Mouse (Mus musculus): ENCODE data around the gene Stil. TPM values are rescaled to one million over a fixed set of nuclear protein-coding genes. Genes with fewer than 3 reads are reported as not detected.
A peak's percentile ranks its signal among the peaks of the same experiment; 100 is the strongest.

The Stil gene
- polyA plus RNA-seq, 1 experiment from 2014 or later: 12.3 TPM

DNA sequence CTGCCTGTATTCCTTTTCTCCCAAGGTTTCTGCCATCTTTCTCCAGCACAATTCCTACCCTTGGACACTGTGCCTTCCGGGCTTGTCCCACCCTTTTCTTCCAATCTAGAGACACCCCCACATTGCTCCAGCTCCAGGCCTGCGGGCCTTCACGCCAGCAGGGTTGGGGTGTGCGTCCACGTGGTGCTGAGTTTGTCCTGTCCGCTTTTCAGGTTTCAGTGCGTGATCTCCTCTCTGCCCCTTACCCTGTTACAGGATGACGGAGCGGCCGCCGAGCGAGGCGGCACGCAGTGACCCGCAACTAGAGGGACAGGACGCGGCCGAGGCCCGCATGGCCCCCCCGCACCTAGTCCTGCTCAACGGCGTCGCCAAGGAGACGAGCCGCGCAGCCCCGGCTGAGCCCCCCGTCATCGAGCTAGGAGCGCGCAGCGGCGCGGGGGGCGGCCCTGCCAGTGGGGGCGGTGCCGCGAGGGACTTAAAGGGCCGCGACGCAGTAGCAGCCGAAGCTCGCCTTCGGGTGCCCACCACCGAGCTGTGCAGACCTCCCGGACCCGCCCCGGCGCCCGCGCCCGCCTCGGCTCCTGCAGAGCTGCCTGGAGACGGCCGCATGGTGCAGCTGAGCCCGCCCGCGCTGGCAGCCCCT, 63.0 kb downstream of the Stil start:
- under 1% methylated on average over 58 of the region's 58 CpGs for WGBS
- H3K27me3 ChIP-seq: peaks cover 94% of the 10 kb centered on the region
- H3K9ac ChIP-seq: peak overlapping the region; percentile 55
- peaks cover 11% of the 10 kb centered on the region for H3K4me1 ChIP-seq
- no peak overlapping the region for H3K27ac ChIP-seq
- peak; percentile 87 for ATAC-seq (ENCODE audit: low FRiP score)
- peak overlapping the region; percentile 50 for H3K4me3 ChIP-seq
- peak overlapping the region; percentile 97 for H3K4me2 ChIP-seq (replicated peaks)
- no peaks in the 10 kb centered on the region for H3K9me3 ChIP-seq (replicated peaks)
- no peaks in the 10 kb centered on the region for H3K36me3 ChIP-seq

DNA sequence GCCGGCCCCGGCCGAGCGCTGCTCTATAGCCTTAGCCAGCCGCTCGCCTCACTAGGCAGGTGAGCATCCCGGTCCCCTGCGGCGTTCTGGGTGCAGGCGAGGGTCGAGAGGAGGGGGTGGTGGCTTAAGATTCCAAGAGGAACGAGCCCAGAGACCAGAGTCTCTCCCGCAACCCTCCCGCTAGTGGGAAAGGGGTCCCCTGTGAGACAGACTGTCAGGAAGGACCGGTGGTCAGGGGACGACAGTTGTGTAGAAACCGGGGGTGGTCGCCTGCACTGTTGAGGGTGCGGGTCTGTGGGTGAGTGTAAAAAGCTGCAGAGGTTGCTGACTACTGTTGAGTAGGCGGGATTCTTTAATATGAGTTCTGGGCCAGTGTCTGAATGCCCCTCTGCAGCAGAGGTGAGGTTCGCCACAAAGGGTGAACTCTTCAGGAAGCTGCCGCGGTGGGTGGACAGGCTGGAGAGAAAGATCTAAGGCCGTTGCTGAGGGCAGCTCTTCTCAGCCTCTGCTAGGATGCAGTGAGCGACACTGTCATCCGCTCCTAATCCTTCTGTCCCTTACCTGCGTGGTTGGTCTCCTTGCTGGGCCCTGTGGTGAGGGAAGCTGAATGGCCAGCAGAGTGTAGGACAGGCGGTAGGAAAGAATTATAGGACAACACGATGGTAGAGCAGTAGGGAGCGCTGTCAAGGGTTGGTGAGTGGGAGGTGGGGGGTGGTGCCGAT, 63.7 kb downstream of the Stil start:
- Histone ChIP-seq H3K9me3 (replicated peaks) (no peaks in the 10 kb centered on the region), H3K27ac (no peak overlapping the region), H3K36me3 (no peaks in the 10 kb centered on the region), H3K4me3 (peak overlapping the region; percentile 50), H3K9ac (peak overlapping the region; percentile 55), H3K27me3 (peaks cover 99% of the 10 kb centered on the region), H3K4me1 (peaks cover 11% of the 10 kb centered on the region), H3K4me2 (replicated peaks) (peak overlapping the region; percentile 97)
- WGBS: 3% methylated on average over 31 of the region's 31 CpGs
- peak; percentile 27 for ATAC-seq (ENCODE audit: low FRiP score)

- peaks cover 38% of the 10 kb centered on the region for H3K27me3 ChIP-seq
These were observed 71.7 kb downstream of the Stil start for GRCm38 (mm10) chr4:115071668-115072067.

DNA sequence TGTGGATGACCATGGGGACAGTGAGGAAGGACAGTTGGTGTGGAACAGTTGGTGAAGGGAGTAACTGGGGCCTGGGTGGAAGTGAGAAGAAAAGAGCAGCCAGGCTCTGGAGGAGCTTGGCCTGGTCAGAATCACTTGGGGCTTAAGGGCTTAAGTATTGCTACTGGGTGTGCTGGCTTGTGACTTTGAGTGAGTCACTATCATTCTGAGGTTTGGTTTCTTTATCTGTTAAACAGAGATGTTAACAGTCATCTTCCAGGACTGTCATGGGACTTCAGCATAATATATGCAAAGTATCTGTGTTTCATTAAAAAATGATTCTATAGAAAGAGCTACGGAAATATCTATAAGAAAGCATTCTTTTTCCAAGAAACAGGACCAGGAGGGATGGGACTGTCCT, 74.8 kb downstream of the Stil start:
- H3K9me3 ChIP-seq (replicated peaks): no peaks in the 10 kb centered on the region
- 79% methylated on average over 1 of the region's 1 CpGs for WGBS
- H3K27me3 ChIP-seq: peaks cover 13% of the 10 kb centered on the region; the same call in 1 of the 2 replicates
- peaks cover 16% of the 10 kb centered on the region for H3K4me1 ChIP-seq
- no peaks in the 10 kb centered on the region for H3K36me3 ChIP-seq
- H3K9ac ChIP-seq: no peak overlapping the region
- ATAC-seq (ENCODE audit: low FRiP score): no peak
- H3K4me3 ChIP-seq: no peak overlapping the region
- H3K27ac ChIP-seq: no peak overlapping the region
- H3K4me2 ChIP-seq (replicated peaks): no peak overlapping the region

More at GRCm38 (mm10) chr4:115071668-115072067, 71.7 kb downstream of the Stil start:
- H3K9ac ChIP-seq: no peak overlapping the region
- WGBS: 38% methylated on average over 1 of the region's 1 CpGs
- H3K9me3 ChIP-seq (replicated peaks): no peaks in the 10 kb centered on the region
- no peak overlapping the region for H3K4me3 ChIP-seq
- H3K36me3 ChIP-seq: no peaks in the 10 kb centered on the region
- H3K4me1 ChIP-seq: no peaks in the 10 kb centered on the region
- ATAC-seq (ENCODE audit: low FRiP score): no peak
- H3K27ac ChIP-seq: no peak overlapping the region
- H3K4me2 ChIP-seq (replicated peaks): no peak overlapping the region

GRCm38 (mm10) chr4:115075204-115075915, 75.4 kb downstream of the Stil start:
- no peak for ATAC-seq (ENCODE audit: low FRiP score)
- WGBS: 54% methylated on average over 3 of the region's 3 CpGs

DNA sequence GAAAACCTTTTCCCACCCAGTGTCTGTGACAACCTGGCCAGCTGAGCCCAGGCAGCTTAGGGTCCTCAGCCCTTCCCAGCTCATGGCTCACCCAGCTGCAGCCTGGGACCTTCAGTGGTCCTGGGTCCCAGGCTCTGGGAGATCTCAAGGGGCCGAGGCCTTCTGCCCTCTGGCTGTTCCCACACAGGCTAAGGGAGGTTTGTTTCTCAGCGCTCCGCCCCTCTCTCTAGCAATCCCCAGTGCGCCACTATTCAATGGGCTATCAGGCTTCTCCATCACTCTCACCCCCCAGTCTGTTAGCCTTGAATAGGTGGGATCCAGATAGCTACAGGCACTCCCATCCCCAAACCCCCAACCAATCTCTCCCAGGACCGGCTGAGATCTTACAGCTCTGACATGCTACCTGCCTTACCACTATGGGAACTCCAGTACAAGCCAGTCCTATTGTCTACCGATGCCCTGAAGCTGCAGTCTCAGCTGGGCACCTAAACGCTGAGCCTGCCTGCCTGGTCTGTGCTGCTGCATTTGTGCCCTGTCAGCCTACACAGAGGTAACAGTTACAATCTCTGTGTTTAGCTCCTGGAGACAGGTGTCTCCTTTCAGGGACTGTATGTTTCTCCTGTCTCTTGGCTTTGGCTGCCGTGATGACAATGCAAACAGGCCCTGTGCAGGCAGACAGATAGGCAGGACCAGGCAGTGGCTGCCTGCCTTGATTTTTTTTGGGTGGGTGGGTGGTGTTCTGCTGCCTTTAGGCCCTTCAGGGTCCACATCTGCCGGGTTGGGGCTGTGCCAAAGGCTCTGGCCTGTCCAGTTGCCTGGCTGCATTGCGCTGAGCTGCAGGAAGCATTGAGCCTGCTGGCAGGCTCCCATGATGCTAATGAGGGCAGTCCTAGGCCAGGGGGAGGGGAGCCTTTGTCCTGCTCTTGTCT, 79.2 kb downstream of the Stil start:
- Histone ChIP-seq H3K9ac (peak overlapping the region; percentile 40; the same call in 1 of the 2 replicates), H3K9me3 (replicated peaks) (no peaks in the 10 kb centered on the region), H3K36me3 (no peaks in the 10 kb centered on the region), H3K4me1 (peaks cover 20% of the 10 kb centered on the region), H3K27me3 (peaks cover 26% of the 10 kb centered on the region; the same call in 1 of the 2 replicates), H3K4me2 (replicated peaks) (no peak overlapping the region; the same call in 1 of the 2 replicates), H3K4me3 (no peak overlapping the region), H3K27ac (peak overlapping the region; percentile 80)
- WGBS: 16% methylated on average over 10 of the region's 10 CpGs
- peak; percentile 93 for ATAC-seq (ENCODE audit: low FRiP score)

More at GRCm38 (mm10) chr4:115075204-115075915, 75.4 kb downstream of the Stil start:
- Histone ChIP-seq H3K4me1 (peaks cover 20% of the 10 kb centered on the region), H3K27me3 (peaks cover 10% of the 10 kb centered on the region; the same call in 1 of the 2 replicates), H3K36me3 (no peaks in the 10 kb centered on the region), H3K9me3 (replicated peaks) (no peaks in the 10 kb centered on the region), H3K9ac (no peak overlapping the region), H3K4me3 (no peak overlapping the region), H3K27ac (no peak overlapping the region), H3K4me2 (replicated peaks) (no peak overlapping the region)

- Histone ChIP-seq H3K9me3 (replicated peaks) (no peaks in the 10 kb centered on the region), H3K36me3 (no peaks in the 10 kb centered on the region), H3K9ac (no peak overlapping the region), H3K4me3 (no peak overlapping the region), H3K4me1 (peaks cover 20% of the 10 kb centered on the region), H3K27ac (no peak overlapping the region), H3K4me2 (replicated peaks) (0 out of 2 replicates have a peak overlapping the region, but pooled peaks have one; percentile 2), H3K27me3 (peaks cover 28% of the 10 kb centered on the region; the same call in 1 of the 2 replicates)
- peak; percentile 15 for ATAC-seq (ENCODE audit: low FRiP score)
- 5% methylated on average over 5 of the region's 5 CpGs for WGBS
These were observed 79.9 kb downstream of the Stil start for GRCm38 (mm10) chr4:115079821-115080349.

DNA sequence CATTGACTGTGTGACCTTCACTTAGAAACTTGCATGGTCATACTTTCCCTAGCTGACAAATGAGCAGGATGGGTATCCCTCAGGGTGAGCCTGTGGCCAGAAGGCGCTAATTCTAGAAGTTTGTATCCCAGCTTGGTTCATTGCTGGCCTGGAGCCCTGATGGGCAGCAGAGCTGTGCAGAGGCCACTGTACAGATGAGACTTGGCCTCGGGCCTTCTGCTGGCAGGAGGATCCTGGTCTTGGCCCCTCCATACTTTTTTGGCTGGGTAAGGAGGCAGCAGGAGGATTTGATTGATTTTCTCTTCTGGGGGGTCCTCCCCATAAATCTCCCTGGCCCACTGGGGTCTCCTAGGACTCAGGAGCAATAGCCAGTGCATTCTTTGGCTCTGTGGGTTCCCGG, 83.1 kb downstream of the Stil start:
- peaks cover 20% of the 10 kb centered on the region for H3K4me1 ChIP-seq
- H3K36me3 ChIP-seq: no peaks in the 10 kb centered on the region
- no peak overlapping the region for H3K4me3 ChIP-seq
- H3K27me3 ChIP-seq: peaks cover 42% of the 10 kb centered on the region
- H3K9ac ChIP-seq: no peak overlapping the region
- H3K27ac ChIP-seq: no peak overlapping the region
- no peak for ATAC-seq (ENCODE audit: low FRiP score)
- no peak overlapping the region for H3K4me2 ChIP-seq (replicated peaks)
- no peaks in the 10 kb centered on the region for H3K9me3 ChIP-seq (replicated peaks)
- 73% methylated on average over 3 of the region's 3 CpGs for WGBS

DNA sequence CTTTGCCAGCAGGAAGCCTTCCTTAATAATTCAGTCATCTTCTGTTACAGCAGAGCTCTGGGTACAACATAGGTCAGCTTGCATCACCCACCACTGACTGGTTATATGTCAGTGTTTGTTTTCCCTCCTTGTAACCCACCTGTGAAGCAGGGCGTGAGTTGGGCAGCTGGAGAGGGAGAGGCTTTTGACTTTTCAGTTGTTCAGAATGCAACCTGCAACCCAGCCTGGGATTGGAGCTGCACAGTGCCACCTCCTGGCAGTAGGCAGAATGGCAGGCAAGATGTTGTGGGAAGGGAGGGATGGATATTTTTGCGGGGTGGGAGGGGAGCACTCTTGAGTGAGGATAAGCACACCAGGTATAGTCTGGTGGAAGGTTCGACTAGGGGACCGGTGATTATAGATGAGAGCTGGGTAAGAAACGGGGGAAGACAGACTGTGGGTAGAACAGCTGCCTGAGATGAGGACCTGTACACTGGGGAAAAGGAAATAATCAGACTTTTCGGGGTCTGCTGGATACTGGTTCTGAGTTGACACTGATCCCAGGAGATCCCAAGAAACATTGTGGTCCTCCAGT, 85.7 kb downstream of the Stil start:
- H3K27me3 ChIP-seq: peaks cover 60% of the 10 kb centered on the region
- H3K4me2 ChIP-seq (replicated peaks): no peak overlapping the region
- H3K4me1 ChIP-seq: no peaks in the 10 kb centered on the region
- no peaks in the 10 kb centered on the region for H3K9me3 ChIP-seq (replicated peaks)
- WGBS: 21% methylated on average over 6 of the region's 6 CpGs
- no peak overlapping the region for H3K4me3 ChIP-seq
- no peaks in the 10 kb centered on the region for H3K36me3 ChIP-seq
- no peak overlapping the region for H3K9ac ChIP-seq
- ATAC-seq (ENCODE audit: low FRiP score): peak; percentile 18; the same call in 1 of the 2 replicates
- H3K27ac ChIP-seq: no peak overlapping the region

DNA sequence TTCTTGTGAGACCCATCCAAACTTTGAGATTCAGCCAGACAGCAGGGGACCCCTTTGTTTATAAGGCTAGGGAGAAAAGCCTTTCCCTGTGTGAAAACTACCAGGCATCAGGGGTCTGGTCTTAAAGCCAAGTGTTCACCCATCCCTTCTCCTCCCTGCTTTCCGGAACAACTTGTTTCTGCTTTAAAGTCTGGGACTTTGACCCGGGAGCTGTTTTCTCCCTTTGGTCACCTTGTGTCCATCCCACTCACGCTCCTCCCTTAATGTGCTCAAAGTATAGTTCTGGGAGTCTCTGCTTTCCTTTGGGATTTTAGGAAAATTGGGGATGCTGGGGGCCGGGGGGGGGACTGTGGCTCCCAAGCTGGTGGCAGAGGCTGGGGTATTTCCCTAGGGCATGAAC, 86.3 kb downstream of the Stil start:
- ATAC-seq (ENCODE audit: low FRiP score): no peak
- peaks cover 66% of the 10 kb centered on the region for H3K27me3 ChIP-seq
- WGBS: 70% methylated on average over 4 of the region's 4 CpGs

DNA sequence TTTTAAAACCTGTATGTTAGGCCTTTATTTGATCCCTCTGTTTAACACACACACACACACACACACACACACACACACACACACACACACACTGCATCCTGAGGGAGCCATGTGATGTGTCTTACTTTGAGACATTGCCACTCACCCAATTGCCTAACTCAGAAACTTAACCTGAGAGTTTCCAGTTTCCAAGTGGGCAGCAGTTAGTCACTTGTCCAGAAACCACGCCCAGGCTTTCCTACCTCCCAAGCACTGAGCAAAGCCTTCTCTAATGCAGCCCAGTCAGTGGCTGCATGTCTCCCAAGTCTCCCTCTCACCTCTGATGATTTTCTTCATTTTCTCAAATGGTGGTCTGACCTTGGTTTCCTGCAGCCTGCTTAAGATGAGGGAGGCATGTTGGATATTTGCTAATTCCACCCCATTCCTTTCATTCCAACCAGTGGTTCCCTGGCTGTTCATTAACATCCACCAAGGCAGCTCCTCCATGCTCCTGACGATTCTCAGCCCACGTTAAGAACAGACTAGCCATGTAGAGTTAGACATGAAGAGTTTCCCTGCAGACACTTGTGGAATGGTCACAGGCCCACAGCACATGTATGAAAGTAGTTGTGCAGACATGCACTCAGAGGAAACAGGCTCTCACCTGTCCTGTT, 86.9 kb downstream of the Stil start:
- 56% methylated on average over 3 of the region's 3 CpGs for WGBS
- ATAC-seq (ENCODE audit: low FRiP score): no peak
- Histone ChIP-seq H3K9ac (no peak overlapping the region), H3K4me1 (no peaks in the 10 kb centered on the region), H3K36me3 (no peaks in the 10 kb centered on the region), H3K4me3 (no peak overlapping the region), H3K4me2 (replicated peaks) (no peak overlapping the region), H3K9me3 (replicated peaks) (no peaks in the 10 kb centered on the region), H3K27ac (no peak overlapping the region), H3K27me3 (peaks cover 64% of the 10 kb centered on the region)

More for the DNA sequence above, 86.3 kb downstream of the Stil start:
- Histone ChIP-seq H3K36me3 (no peaks in the 10 kb centered on the region), H3K27ac (no peak overlapping the region), H3K4me3 (no peak overlapping the region), H3K4me2 (replicated peaks) (no peak overlapping the region), H3K4me1 (no peaks in the 10 kb centered on the region), H3K9me3 (replicated peaks) (no peaks in the 10 kb centered on the region), H3K9ac (no peak overlapping the region)
